Mouse (Mus musculus): ENCODE measurements around the gene D230025D16Rik. TPM values are rescaled to one million over a fixed set of nuclear protein-coding genes. Genes with fewer than 3 reads are reported as not detected.
"Not testable (repeated sequence)": the region's sequence is repeated elsewhere in the genome, so short reads cannot be mapped to it uniquely, and the experiment has no call there.

Gene D230025D16Rik
- polyA plus RNA-seq, 1 experiment from 2014 or later: 31.5 TPM

DNA sequence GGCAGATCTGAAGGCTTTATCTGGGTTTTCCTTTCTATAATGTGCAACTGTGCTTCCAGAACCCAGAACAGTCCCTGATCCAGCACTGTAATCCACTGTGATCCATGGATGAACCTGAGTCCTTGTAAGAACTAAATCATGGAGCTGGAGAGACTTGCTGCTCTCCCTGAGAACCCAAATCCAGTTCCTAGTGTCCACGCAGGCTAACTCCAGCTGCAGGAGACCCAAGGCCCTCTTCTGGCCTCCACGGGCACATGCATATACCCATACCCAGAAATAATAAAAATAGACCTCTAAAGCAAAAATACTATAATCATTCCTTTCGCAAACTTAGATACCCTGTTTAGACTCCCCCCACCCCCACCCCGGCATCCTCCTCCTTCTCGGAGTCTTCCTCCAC, 63.3 kb downstream of the D230025D16Rik start:
- Histone ChIP-seq H3K9ac (replicated peaks; ENCODE audit: low read length) (no peak overlapping the region; the same call in 1 of the 2 replicates), H3K36me3 (replicated peaks; ENCODE audit: control insufficient read depth, insufficient read depth, low read depth, low read length) (no peaks in the 10 kb centered on the region), H3K4me3 (ENCODE audit: low read depth, low read length) (no peak overlapping the region), H3K27me3 (ENCODE audit: control insufficient read depth, insufficient read depth, low read length) (peaks cover 12% of the 10 kb centered on the region), H3K9me3 (replicated peaks; ENCODE audit: control insufficient read depth, low read length) (no peaks in the 10 kb centered on the region), H3K27ac (replicated peaks; ENCODE audit: low read depth, low read length) (no peak overlapping the region), H3K4me2 (ENCODE audit: low read depth, low read length) (peak overlapping the region; percentile 35), H3K4me1 (ENCODE audit: control insufficient read depth, insufficient read depth, low read length) (peaks cover 5% of the 10 kb centered on the region; the same call in 1 of the 2 replicates)
- 89% methylated on average over 5 of the region's 5 CpGs for WGBS
- no peak for DNase-seq (ENCODE audit: low spot score)
- no peak for ATAC-seq (replicated peaks; ENCODE audit: insufficient number of reproducible peaks, low FRiP score, low TSS enrichment, low read depth)

DNA sequence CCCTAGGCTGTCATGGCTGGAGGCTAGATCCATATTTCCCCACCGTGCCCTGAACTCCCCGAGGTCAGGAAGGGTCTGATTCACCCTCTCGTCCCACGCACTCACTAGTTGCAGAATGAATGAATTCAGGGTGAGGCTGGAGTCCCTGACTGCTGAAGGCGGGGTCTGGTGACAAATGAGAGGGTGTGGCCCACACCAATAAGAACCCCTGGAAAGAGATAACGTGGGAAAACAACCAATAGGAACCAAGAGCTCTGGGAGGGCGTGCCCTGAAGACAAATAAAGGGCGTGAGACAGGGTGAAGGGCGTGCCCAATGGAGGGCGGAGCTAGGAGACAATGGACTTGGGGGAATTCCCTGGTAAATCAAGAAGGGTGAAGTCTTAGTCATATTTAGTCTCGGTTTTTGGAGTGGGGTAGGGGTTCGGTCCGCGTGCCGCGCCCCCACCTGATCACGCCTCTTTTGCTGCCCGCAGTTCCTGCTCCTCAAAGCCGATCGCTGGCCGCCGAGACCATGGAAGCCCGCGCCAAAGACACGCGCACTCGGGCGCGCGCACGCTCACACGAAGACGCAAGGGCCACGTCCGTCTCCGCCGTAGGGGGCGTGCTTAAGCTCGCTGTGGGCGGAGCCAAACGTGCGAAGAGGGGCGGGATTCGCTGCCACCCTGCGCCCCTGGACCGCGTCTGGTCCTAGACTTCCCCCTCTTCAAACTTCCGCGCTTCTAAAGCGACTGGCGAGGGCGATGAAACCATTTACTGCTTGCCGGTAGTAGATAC, 64.2 kb downstream of the D230025D16Rik start:
- ATAC-seq (replicated peaks; ENCODE audit: insufficient number of reproducible peaks, low FRiP score, low TSS enrichment, low read depth): peak; percentile 89
- peak overlapping the region; percentile 74 for H3K9ac ChIP-seq (replicated peaks; ENCODE audit: low read length)
- H3K27me3 ChIP-seq (ENCODE audit: control insufficient read depth, insufficient read depth, low read length): peaks cover 12% of the 10 kb centered on the region

DNA sequence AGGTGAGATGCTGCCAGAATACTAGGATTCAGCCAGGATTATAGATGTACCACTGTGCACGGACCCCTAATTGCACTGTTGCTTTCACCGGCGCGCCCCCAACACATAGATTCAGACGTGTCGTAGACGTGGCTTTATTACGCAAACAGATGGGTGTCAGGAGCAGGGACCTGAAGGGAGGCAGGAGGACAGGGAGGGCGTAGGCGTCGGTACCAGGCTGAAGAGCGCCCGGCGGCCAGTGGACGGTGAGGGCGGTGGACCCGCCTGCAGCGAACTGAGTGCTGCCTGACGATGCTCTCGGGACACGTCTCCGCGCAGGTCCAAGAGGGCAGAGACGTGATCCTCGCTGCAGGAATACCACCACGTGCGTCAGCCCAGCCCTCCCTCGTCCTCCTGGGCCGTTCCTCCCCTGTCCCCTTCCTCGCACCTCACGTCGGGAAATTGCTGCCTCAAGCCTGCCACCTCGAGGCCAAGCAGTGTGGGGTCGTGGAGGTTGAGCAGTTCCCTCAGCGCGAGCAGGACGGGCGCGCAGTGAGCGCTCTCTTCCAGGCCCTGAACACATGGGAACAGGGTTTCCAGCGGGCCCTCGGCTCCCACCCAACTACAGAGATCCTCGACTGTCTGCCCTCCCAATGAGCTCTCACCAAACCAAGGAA, 65.0 kb downstream of the D230025D16Rik start, which contains the start of gene 4931428F04Rik:
4931428F04Rik (minus strand) TSS at position 60 of the 656 bp plus-strand sequence.
- H3K27ac ChIP-seq (replicated peaks; ENCODE audit: low read depth, low read length): 0 out of 2 replicates have a peak within 1 kb of the TSS, but pooled peaks have one; percentile 41
- peak; percentile 67 for DNase-seq (ENCODE audit: low spot score)

More for the DNA sequence above, 64.2 kb downstream of the D230025D16Rik start:
- no peaks in the 10 kb centered on the region for H3K36me3 ChIP-seq (replicated peaks; ENCODE audit: control insufficient read depth, insufficient read depth, low read depth, low read length)
- H3K4me3 ChIP-seq (ENCODE audit: low read depth, low read length): peak overlapping the region; percentile 47
- 0 out of 2 replicates have a peak overlapping the region, but pooled peaks have one; percentile 41 for H3K27ac ChIP-seq (replicated peaks; ENCODE audit: low read depth, low read length)
- peak overlapping the region; percentile 69 for H3K4me2 ChIP-seq (ENCODE audit: low read depth, low read length)
- peaks cover 5% of the 10 kb centered on the region; the same call in 1 of the 2 replicates for H3K4me1 ChIP-seq (ENCODE audit: control insufficient read depth, insufficient read depth, low read length)
- DNase-seq (ENCODE audit: low spot score): peak; percentile 97
- WGBS: under 1% methylated on average over 53 of the region's 53 CpGs
- H3K9me3 ChIP-seq (replicated peaks; ENCODE audit: control insufficient read depth, low read length): no peaks in the 10 kb centered on the region

DNA sequence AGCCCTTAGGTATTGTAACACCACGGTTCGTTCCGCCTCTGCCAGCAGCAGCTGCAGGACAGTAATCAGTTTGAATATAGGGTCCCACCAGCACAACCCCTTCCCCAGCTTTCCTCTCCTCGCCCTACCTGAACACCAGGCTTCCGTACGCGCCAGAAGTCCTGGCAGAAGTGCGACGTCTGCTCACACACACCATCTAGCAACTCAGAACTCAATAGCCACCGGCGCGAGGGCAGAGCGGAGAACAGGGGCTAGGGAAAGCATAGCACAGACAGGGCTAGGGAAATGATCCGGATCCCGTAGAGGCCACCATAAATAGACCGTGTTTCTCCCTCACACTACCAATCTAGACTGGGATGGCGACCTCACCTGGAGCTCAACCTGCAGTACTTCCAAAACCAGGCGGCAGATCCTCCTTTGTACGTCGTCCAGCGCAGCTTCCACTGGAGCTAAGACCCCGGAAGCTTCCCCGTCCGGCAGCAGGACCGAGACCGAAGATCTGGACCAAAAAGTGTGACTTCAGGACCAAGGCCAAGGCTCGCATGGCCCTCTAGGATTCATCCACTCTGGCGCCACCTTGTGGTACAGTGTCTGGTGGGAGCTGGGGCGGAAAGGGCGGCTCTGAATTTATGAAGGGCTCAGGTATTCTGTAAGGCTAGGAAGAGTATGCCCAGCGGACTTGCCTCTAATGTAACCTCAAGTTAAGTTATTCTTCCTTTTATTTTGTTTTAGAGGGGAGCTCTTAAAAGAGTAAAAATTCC, 65.8 kb downstream of the D230025D16Rik start:
- H3K36me3 ChIP-seq (replicated peaks; ENCODE audit: control insufficient read depth, insufficient read depth, low read depth, low read length): no peaks in the 10 kb centered on the region
- H3K27me3 ChIP-seq (ENCODE audit: control insufficient read depth, insufficient read depth, low read length): peaks cover 12% of the 10 kb centered on the region
- no peak overlapping the region for H3K27ac ChIP-seq (replicated peaks; ENCODE audit: low read depth, low read length)
- DNase-seq (ENCODE audit: low spot score): peak; percentile 96
- ATAC-seq (replicated peaks; ENCODE audit: insufficient number of reproducible peaks, low FRiP score, low TSS enrichment, low read depth): no peak
- WGBS: 7% methylated on average over 31 of the region's 31 CpGs
- H3K4me1 ChIP-seq (ENCODE audit: control insufficient read depth, insufficient read depth, low read length): peaks cover 5% of the 10 kb centered on the region; the same call in 1 of the 2 replicates
- no peak overlapping the region for H3K9ac ChIP-seq (replicated peaks; ENCODE audit: low read length)
- H3K4me3 ChIP-seq (ENCODE audit: low read depth, low read length): peak overlapping the region; percentile 47
- H3K4me2 ChIP-seq (ENCODE audit: low read depth, low read length): peak overlapping the region; percentile 69
- H3K9me3 ChIP-seq (replicated peaks; ENCODE audit: control insufficient read depth, low read length): no peaks in the 10 kb centered on the region

More for the DNA sequence above, 65.0 kb downstream of the D230025D16Rik start, which contains the start of gene 4931428F04Rik:
- 2% methylated on average over 40 of the region's 43 CpGs for WGBS
- Histone ChIP-seq H3K4me2 (ENCODE audit: low read depth, low read length) (peak within 1 kb of the TSS; percentile 69), H3K27me3 (ENCODE audit: control insufficient read depth, insufficient read depth, low read length) (peaks cover 12% of the 10 kb centered on the region), H3K36me3 (replicated peaks; ENCODE audit: control insufficient read depth, insufficient read depth, low read depth, low read length) (no peaks in the 10 kb centered on the region), H3K4me1 (ENCODE audit: control insufficient read depth, insufficient read depth, low read length) (peaks cover 5% of the 10 kb centered on the region; the same call in 1 of the 2 replicates), H3K9me3 (replicated peaks; ENCODE audit: control insufficient read depth, low read length) (no peaks in the 10 kb centered on the region), H3K9ac (replicated peaks; ENCODE audit: low read length) (peak within 1 kb of the TSS; percentile 74), H3K4me3 (ENCODE audit: low read depth, low read length) (peak within 1 kb of the TSS; percentile 47)
- ATAC-seq (replicated peaks; ENCODE audit: insufficient number of reproducible peaks, low FRiP score, low TSS enrichment, low read depth): peak; percentile 24

DNA sequence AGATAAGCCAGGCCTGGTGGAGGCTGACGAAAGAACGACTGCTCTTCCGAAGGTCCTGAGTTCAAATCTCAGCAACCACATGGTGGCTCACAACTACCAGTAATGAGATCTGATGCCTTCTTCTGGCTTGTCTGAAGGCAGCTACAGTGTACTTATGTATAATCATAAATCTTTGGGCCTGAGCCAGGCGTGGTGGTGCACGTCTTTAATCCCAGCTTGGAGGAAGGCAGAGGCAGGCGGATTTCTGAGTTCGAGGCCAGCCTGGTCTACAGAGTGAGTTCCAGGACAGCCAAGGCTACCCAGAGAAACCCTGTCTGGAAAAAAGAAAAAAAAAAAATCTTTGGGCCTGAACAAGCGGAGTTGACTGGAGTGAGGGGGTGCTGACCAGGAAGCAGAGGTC, 66.4 kb downstream of the D230025D16Rik start:
- not testable (repeated sequence) for H3K9ac ChIP-seq (replicated peaks; ENCODE audit: low read length); H3K27ac ChIP-seq (replicated peaks; ENCODE audit: low read depth, low read length); ATAC-seq (replicated peaks; ENCODE audit: insufficient number of reproducible peaks, low FRiP score, low TSS enrichment, low read depth); H3K4me1 ChIP-seq (ENCODE audit: control insufficient read depth, insufficient read depth, low read length); H3K9me3 ChIP-seq (replicated peaks; ENCODE audit: control insufficient read depth, low read length); H3K36me3 ChIP-seq (replicated peaks; ENCODE audit: control insufficient read depth, insufficient read depth, low read depth, low read length); H3K4me3 ChIP-seq (ENCODE audit: low read depth, low read length); H3K4me2 ChIP-seq (ENCODE audit: low read depth, low read length); DNase-seq (ENCODE audit: low spot score)
- H3K27me3 ChIP-seq (ENCODE audit: control insufficient read depth, insufficient read depth, low read length): peaks cover 12% of the 10 kb centered on the region
- WGBS: 85% methylated on average over 8 of the region's 8 CpGs

DNA sequence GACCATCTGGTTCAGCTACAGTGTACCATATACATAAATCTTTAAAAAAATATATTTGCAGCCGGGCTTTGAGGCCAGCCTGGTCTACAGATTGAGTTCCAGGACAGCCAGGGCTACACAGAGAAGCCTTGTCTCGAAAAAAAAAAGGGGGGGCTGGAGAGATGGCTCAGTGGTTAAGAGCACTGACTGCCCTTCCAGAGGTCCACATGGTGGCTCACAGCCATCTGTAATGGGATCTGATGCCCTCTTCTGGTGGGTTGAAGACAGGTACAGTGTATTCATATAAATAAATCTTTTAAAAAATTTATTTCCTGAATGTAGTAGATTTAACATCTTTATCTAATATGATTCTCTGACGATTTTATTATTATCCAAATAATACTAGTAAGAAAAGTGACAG, 66.9 kb downstream of the D230025D16Rik start:
- DNase-seq (ENCODE audit: low spot score); ATAC-seq (replicated peaks; ENCODE audit: insufficient number of reproducible peaks, low FRiP score, low TSS enrichment, low read depth): not testable (repeated sequence)
- WGBS: 80% methylated on average over 3 of the region's 3 CpGs

DNA sequence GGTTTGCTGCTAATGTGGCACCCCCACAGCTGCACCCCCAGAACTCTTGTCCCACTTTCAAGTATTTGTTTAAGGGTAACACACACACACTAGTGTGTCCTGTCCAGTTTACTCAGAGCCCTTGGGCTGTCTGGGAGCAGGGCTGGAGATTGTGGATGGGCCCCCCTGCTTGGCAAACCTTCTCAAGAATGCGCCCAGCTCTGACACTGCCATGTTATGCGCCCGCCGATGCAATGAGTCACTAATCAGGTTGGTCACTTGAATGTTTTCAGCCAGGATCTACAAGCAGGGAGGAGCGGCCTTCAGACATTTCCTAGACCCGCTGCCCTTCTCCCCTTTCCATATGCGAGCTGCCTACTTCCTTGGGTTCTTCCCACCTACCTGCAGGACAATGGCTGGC, 67.5 kb downstream of the D230025D16Rik start:
- H3K9ac ChIP-seq (replicated peaks; ENCODE audit: low read length): no peak overlapping the region
- DNase-seq (ENCODE audit: low spot score) (no peak), ATAC-seq (replicated peaks; ENCODE audit: insufficient number of reproducible peaks, low FRiP score, low TSS enrichment, low read depth) (no peak)
- H3K27me3 ChIP-seq (ENCODE audit: control insufficient read depth, insufficient read depth, low read length): peaks cover 12% of the 10 kb centered on the region
- H3K4me1 ChIP-seq (ENCODE audit: control insufficient read depth, insufficient read depth, low read length): peaks cover 5% of the 10 kb centered on the region; the same call in 1 of the 2 replicates
- H3K9me3 ChIP-seq (replicated peaks; ENCODE audit: control insufficient read depth, low read length): no peaks in the 10 kb centered on the region
- H3K36me3 ChIP-seq (replicated peaks; ENCODE audit: control insufficient read depth, insufficient read depth, low read depth, low read length): no peaks in the 10 kb centered on the region
- H3K4me2 ChIP-seq (ENCODE audit: low read depth, low read length): no peak overlapping the region
- H3K27ac ChIP-seq (replicated peaks; ENCODE audit: low read depth, low read length): no peak overlapping the region
- WGBS: 78% methylated on average over 7 of the region's 7 CpGs
- no peak overlapping the region for H3K4me3 ChIP-seq (ENCODE audit: low read depth, low read length)

More for the DNA sequence above, 66.9 kb downstream of the D230025D16Rik start:
- not testable (repeated sequence) for H3K9me3 ChIP-seq (replicated peaks; ENCODE audit: control insufficient read depth, low read length); H3K36me3 ChIP-seq (replicated peaks; ENCODE audit: control insufficient read depth, insufficient read depth, low read depth, low read length); H3K4me3 ChIP-seq (ENCODE audit: low read depth, low read length); H3K27ac ChIP-seq (replicated peaks; ENCODE audit: low read depth, low read length); H3K9ac ChIP-seq (replicated peaks; ENCODE audit: low read length); H3K4me2 ChIP-seq (ENCODE audit: low read depth, low read length); H3K4me1 ChIP-seq (ENCODE audit: control insufficient read depth, insufficient read depth, low read length)
- H3K27me3 ChIP-seq (ENCODE audit: control insufficient read depth, insufficient read depth, low read length): peaks cover 12% of the 10 kb centered on the region
